Mouse (Mus musculus): ENCODE results near the gene Hip1. TPM values are rescaled to one million over a fixed set of nuclear protein-coding genes. Genes with fewer than 3 reads are reported as not detected.

The Hip1 gene
- polyA plus RNA-seq, 1 experiment = 8.0 TPM

DNA sequence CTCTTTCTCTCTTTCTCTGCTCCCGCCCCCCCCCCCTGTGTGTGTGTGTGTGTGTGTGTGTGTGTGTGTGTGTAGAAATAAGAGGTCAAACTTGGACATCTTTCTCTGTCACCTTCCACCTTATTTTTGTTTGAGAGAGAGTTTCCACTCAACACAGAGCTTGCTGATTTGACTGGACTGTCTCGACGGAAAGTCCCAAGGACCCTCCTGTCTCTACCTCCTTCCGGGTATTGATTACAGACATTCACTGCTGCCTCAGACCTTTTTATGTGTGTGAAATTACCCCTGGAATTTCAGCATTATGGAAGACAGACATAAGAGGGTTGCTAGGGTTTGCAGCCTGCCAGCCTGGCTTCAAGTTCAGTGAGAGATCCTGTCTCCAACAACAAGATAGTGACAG, 11.3 kb upstream of the Hip1 start:
- Histone ChIP-seq H3K4me3 (ENCODE audit: low read depth, low read length) (no peak overlapping the region), H3K27me3 (ENCODE audit: control insufficient read depth, insufficient read depth, low read length) (no peaks in the 10 kb centered on the region), H3K4me1 (ENCODE audit: control insufficient read depth, insufficient read depth, insufficient read length, low read length) (peaks cover 2% of the 10 kb centered on the region; the same call in 1 of the 2 replicates), H3K36me3 (ENCODE audit: control insufficient read depth, insufficient read depth, low read length) (no peaks in the 10 kb centered on the region), H3K27ac (ENCODE audit: insufficient read depth, low read depth, low read length) (no peak overlapping the region)
- WGBS = 83% methylated on average over 3 of the region's 4 CpGs
- TF ChIP-seq CTCF (IDR thresholded peaks at IDR 0.05; ENCODE audit: extremely low read depth, insufficient read length, insufficient replicate concordance, low read depth, low read length) (no peak), POLR2A (IDR thresholded peaks at IDR 0.05; ENCODE audit: low read depth, low read length) (no peak)

DNA sequence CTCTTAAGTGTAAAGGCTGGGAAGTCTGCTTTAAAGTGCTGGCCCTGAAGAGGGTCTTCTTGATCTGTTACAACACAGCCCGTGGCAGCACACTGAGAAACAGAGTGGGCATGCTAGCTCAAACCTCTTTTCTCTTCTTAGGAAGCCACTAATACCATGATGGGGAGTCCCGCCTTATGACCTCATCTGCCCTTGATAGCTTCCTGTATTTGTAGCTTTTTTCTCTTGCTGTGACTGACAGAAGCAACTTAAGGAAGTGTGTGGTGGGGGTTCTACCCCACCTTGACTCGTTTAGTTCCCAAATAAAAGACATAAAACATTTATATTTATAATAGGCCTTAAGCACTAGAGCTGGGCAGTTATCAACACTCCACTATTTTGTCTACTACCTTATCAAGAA, 6.7 kb upstream of the Hip1 start:
- TF ChIP-seq POLR2A (IDR thresholded peaks at IDR 0.05; ENCODE audit: low read depth, low read length) = no peak
- no peak for TF ChIP-seq CTCF (IDR thresholded peaks at IDR 0.05; ENCODE audit: extremely low read depth, insufficient read length, insufficient replicate concordance, low read depth, low read length)
- Histone ChIP-seq H3K27ac (ENCODE audit: insufficient read depth, low read depth, low read length) (no peak overlapping the region), H3K27me3 (ENCODE audit: control insufficient read depth, insufficient read depth, low read length) (no peaks in the 10 kb centered on the region), H3K36me3 (ENCODE audit: control insufficient read depth, insufficient read depth, low read length) (no peaks in the 10 kb centered on the region), H3K4me3 (ENCODE audit: low read depth, low read length) (no peak overlapping the region), H3K4me1 (ENCODE audit: control insufficient read depth, insufficient read depth, insufficient read length, low read length) (peaks cover 4% of the 10 kb centered on the region; the same call in 1 of the 2 replicates)
- 56% methylated on average over 3 of the region's 3 CpGs for WGBS

DNA sequence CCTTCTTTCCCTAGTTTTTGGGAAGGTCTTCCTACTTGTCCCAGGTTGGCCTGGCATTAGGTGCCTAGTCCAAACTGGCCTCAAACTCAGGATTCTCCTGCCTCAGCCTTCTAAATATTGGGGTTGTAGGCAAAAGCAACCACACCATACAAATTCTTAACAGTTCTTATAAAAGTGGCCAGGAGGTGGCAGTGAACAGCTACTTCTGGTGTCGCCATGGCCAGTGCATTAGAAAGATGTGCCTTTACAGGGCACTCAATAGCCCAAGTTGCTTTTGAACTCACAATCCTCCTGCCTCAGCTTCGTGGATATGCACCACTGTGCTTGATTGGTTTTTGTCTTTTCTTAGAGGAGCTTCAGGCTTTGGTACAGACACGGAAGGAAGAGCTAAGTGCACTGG, 6.0 kb upstream of the Hip1 start:
- 19% methylated on average over 3 of the region's 3 CpGs for WGBS
- TF ChIP-seq CTCF (IDR thresholded peaks at IDR 0.05; ENCODE audit: extremely low read depth, insufficient read length, insufficient replicate concordance, low read depth, low read length) (peak; percentile 61; the same call in 1 of the 2 replicates), POLR2A (IDR thresholded peaks at IDR 0.05; ENCODE audit: low read depth, low read length) (no peak)
- Histone ChIP-seq H3K4me3 (ENCODE audit: low read depth, low read length) (no peak overlapping the region), H3K27me3 (ENCODE audit: control insufficient read depth, insufficient read depth, low read length) (no peaks in the 10 kb centered on the region), H3K4me1 (ENCODE audit: control insufficient read depth, insufficient read depth, insufficient read length, low read length) (peaks cover 4% of the 10 kb centered on the region; the same call in 1 of the 2 replicates), H3K36me3 (ENCODE audit: control insufficient read depth, insufficient read depth, low read length) (no peaks in the 10 kb centered on the region), H3K27ac (ENCODE audit: insufficient read depth, low read depth, low read length) (no peak overlapping the region)

DNA sequence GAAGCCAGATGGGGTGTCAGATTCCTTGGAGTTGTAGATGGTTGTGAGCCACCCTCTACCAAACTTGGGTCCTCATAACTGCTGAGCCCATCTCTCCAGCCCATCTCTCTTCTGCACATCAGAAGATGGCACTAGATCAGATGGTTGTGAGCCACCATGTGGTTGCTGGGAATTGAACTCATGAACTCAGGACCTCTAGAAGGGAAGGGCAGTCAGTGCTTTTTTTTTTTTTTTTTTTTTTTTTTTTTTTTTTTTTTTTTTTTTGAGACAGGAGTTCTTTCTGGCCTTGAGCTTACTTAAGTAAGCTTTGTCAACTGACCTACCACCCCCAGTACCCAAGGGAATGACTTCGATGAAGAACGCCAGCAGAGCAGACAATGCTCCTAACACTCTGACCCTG, 3.1 kb upstream of the Hip1 start:
- Histone ChIP-seq H3K36me3 (ENCODE audit: control insufficient read depth, insufficient read depth, low read length) (no peaks in the 10 kb centered on the region), H3K27ac (ENCODE audit: insufficient read depth, low read depth, low read length) (no peak overlapping the region), H3K27me3 (ENCODE audit: control insufficient read depth, insufficient read depth, low read length) (peaks cover 17% of the 10 kb centered on the region; the same call in 1 of the 2 replicates), H3K4me1 (ENCODE audit: control insufficient read depth, insufficient read depth, insufficient read length, low read length) (peaks cover 10% of the 10 kb centered on the region; the same call in 1 of the 2 replicates), H3K4me3 (ENCODE audit: low read depth, low read length) (no peak overlapping the region)
- 71% methylated on average over 2 of the region's 2 CpGs for WGBS
- TF ChIP-seq POLR2A (IDR thresholded peaks at IDR 0.05; ENCODE audit: low read depth, low read length) (no peak), CTCF (IDR thresholded peaks at IDR 0.05; ENCODE audit: extremely low read depth, insufficient read length, insufficient replicate concordance, low read depth, low read length) (no peak)

DNA sequence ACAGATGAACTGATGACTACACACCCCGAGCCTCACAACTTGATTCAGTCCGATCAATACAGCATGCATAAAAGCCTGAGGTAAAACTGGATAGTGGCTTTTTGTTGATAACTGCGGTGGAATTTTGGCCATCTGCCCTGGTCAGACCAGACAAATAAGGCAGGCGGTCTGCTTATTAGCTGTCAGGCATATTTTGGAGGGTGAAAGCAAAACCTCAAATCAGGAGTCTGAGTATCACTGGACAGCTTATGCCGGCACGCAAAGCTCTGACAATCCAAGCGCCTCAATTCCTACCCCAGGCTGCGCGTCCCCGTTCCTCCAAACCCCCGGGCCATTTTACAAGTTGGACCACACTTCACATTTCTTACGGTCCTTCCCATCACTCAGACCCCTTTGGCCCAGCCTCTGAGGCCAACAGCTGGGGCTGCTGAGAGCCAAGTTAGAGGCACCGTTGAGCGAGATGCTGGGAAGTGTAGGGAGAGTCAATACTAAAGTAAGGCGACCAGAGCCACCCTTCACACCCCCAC, 825 bp downstream of the Hip1 start:
- Histone ChIP-seq H3K27ac (ENCODE audit: insufficient read depth, low read depth, low read length) (peak overlapping the region; percentile 12), H3K4me3 (ENCODE audit: low read depth, low read length) (peak overlapping the region; percentile 71), H3K36me3 (ENCODE audit: control insufficient read depth, insufficient read depth, low read length) (no peaks in the 10 kb centered on the region), H3K27me3 (ENCODE audit: control insufficient read depth, insufficient read depth, low read length) (peaks cover 17% of the 10 kb centered on the region; the same call in 1 of the 2 replicates), H3K4me1 (ENCODE audit: control insufficient read depth, insufficient read depth, insufficient read length, low read length) (peaks cover 10% of the 10 kb centered on the region; the same call in 1 of the 2 replicates)
- TF ChIP-seq CTCF (IDR thresholded peaks at IDR 0.05; ENCODE audit: extremely low read depth, insufficient read length, insufficient replicate concordance, low read depth, low read length) (no peak), POLR2A (IDR thresholded peaks at IDR 0.05; ENCODE audit: low read depth, low read length) (no peak)
- 8% methylated on average over 15 of the region's 15 CpGs for WGBS

DNA sequence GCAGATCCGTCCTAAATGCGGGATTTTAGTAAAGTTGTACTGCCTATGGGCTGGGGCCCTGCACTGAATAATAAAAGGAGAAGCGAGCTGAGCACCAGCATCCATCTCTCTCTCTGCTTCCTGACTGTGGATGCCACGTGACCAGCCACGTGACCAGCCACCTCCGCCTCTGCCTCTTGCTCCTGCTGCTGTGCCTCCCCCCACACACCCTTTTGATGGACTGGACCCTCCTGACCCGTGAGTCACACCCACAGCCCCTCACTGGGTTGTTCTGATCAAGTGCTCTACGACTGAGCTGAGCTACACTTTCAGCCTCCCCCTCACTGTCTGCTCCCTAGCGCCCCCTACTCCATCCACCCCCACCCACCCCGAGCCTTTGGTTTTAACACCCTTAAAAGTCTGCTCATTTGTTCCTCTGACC, 7.1 kb downstream of the Hip1 start:
- peak overlapping the region; percentile 38 for H3K27ac ChIP-seq (ENCODE audit: insufficient read depth, low read depth, low read length)
- no peaks in the 10 kb centered on the region for H3K27me3 ChIP-seq (ENCODE audit: control insufficient read depth, insufficient read depth, low read length)
- H3K4me1 ChIP-seq (ENCODE audit: control insufficient read depth, insufficient read depth, insufficient read length, low read length) = peaks cover 8% of the 10 kb centered on the region
- 60% methylated on average over 10 of the region's 10 CpGs for WGBS
- no peaks in the 10 kb centered on the region for H3K36me3 ChIP-seq (ENCODE audit: control insufficient read depth, insufficient read depth, low read length)
- no peak for TF ChIP-seq POLR2A (IDR thresholded peaks at IDR 0.05; ENCODE audit: low read depth, low read length)
- no peak for TF ChIP-seq CTCF (IDR thresholded peaks at IDR 0.05; ENCODE audit: extremely low read depth, insufficient read length, insufficient replicate concordance, low read depth, low read length)
- no peak overlapping the region for H3K4me3 ChIP-seq (ENCODE audit: low read depth, low read length)

DNA sequence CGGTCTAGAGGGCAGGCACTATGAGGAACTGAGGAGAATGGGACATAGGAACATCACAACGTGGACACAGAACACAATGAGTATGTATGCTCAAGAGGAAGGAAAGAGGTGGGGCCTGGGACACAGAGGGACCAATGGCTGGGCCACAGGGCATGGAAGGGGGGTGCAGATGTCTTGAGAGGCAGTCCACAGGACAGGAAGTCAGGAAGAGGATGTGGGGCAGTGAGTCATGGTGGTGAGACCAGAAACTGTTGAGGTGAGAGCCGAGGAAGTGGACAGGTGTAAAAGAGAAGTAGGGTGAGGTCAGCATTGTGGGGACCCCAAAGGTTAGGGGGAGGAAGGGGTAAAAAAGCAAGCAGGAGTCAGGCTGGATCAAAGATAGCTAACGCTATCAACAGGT, 7.6 kb downstream of the Hip1 start:
- Histone ChIP-seq H3K27me3 (ENCODE audit: control insufficient read depth, insufficient read depth, low read length) (no peaks in the 10 kb centered on the region), H3K4me3 (ENCODE audit: low read depth, low read length) (no peak overlapping the region), H3K4me1 (ENCODE audit: control insufficient read depth, insufficient read depth, insufficient read length, low read length) (peaks cover 8% of the 10 kb centered on the region), H3K27ac (ENCODE audit: insufficient read depth, low read depth, low read length) (peak overlapping the region; percentile 38), H3K36me3 (ENCODE audit: control insufficient read depth, insufficient read depth, low read length) (no peaks in the 10 kb centered on the region)
- TF ChIP-seq POLR2A (IDR thresholded peaks at IDR 0.05; ENCODE audit: low read depth, low read length) (no peak), CTCF (IDR thresholded peaks at IDR 0.05; ENCODE audit: extremely low read depth, insufficient read length, insufficient replicate concordance, low read depth, low read length) (no peak)
- WGBS = 53% methylated on average over 4 of the region's 4 CpGs
